Comparison of ENCODE assay signal across 9 mouse cellular contexts in genomic region chr19:7617696-7618095, GRCm38 (mm10). TPM values are rescaled to one million over a fixed set of nuclear protein-coding genes. Genes with fewer than 3 reads are reported as not detected.
DNase-seq lines count a peak whose midpoint lies in the region; ATAC-seq and TF ChIP-seq lines count a peak whose summit lies in the region.
"Had no signal": no experiment of that assay in that cellular context is flagged by ENCODE, and none has a peak within 500 bp of the region (broad histone marks: within the 10 kb centered on the region; RNA-seq: fewer than 3 reads in every experiment).

No protein-coding gene starts in this region.

- DNase-seq in adrenal gland, adult (ENCODE audit: inconsistent age in 2 of 2, low spot score in 1 of 2), result peak; percentile 41 to 80
- DNase-seq in adrenal gland, postnatal 4 days (ENCODE audit: low spot score in 2 of 2), result no peak
- peak; percentile 51 to 72 for DNase-seq in heart, postnatal 36 days
- peak; percentile 55 to 72 for DNase-seq in layer of hippocampus, adult 2 months (ENCODE audit: low spot score in 2 of 2)

- no peaks in the 10 kb centered on the region for H3K27me3 ChIP-seq in small intestine, adult 2 months (ENCODE audit: control insufficient read depth, insufficient read depth, low read length)
- H3K27me3 ChIP-seq: lung, embryonic 15.5 days had no signal

- intact Hi-C loops in heart, postnatal 36 days (cut with DNase I), result loop anchor here (1.0 to 10.0 kb wide), 3 partner anchors 88 to 383 kb away; no protein-coding TSS in a partner anchor

- no peaks in the 10 kb centered on the region for H3K36me3 ChIP-seq in small intestine, adult 2 months (ENCODE audit: control insufficient read depth, insufficient read depth, low read length)
- H3K36me3 ChIP-seq: lung, embryonic 15.5 days had no signal

- no peak overlapping the region for H3K4me3 ChIP-seq in bone marrow macrophage, adult 2 months (ENCODE audit: insufficient read depth, low read length)
- H3K4me3 ChIP-seq in layer of hippocampus, adult 2 months, result no peak overlapping the region
- H3K4me3 ChIP-seq in small intestine, adult 2 months (ENCODE audit: low read depth, low read length), result no peak overlapping the region
- H3K4me3 ChIP-seq: lung, embryonic 15.5 days had no signal

- peak; percentile 72 for ATAC-seq in erythroblast, adult 5-6 weeks (replicated peaks; ENCODE audit: low FRiP score, poor library complexity, severe bottlenecking)
- 0 out of 2 replicates have a peak, but pooled peaks have one; percentile 37 for ATAC-seq in megakaryocyte-erythroid progenitor cell, adult 5-6 weeks (replicated peaks; ENCODE audit: low FRiP score, low TSS enrichment, poor library complexity, severe bottlenecking)

- peak; percentile 80 for TF ChIP-seq CTCF in bone marrow macrophage, adult 2 months (IDR thresholded peaks at IDR 0.05; ENCODE audit: low read depth, low read length)
- TF ChIP-seq CTCF in layer of hippocampus, adult 2 months (conservative IDR thresholded peaks at IDR 0.05), result peak; percentile 82
- TF ChIP-seq CTCF in small intestine, adult 2 months (IDR thresholded peaks at IDR 0.05; ENCODE audit: extremely low read depth, insufficient read length, insufficient replicate concordance, low read depth, low read length), result peak; percentile 66; the same call in 1 of the 2 replicates

- no peak for TF ChIP-seq POLR2A in bone marrow macrophage, adult 2 months (IDR thresholded peaks at IDR 0.05; ENCODE audit: borderline replicate concordance, low read depth, low read length)
- no peak for TF ChIP-seq POLR2A in small intestine, adult 2 months (IDR thresholded peaks at IDR 0.05; ENCODE audit: low read depth, low read length)

- H3K4me1 ChIP-seq in bone marrow macrophage, adult 2 months (ENCODE audit: control insufficient read depth, insufficient read depth, low read length), result no peaks in the 10 kb centered on the region
- H3K4me1 ChIP-seq in small intestine, adult 2 months (ENCODE audit: control insufficient read depth, insufficient read depth, insufficient read length, low read length), result 0 out of 2 replicates have a peak, but pooled peaks cover 2% of the 10 kb centered on the region

- WGBS in small intestine, adult 2 months, result 20% methylated on average over 7 of the region's 7 CpGs

- no peak overlapping the region for H3K27ac ChIP-seq in bone marrow macrophage, adult 2 months (ENCODE audit: insufficient read depth, low read depth, low read length)
- H3K27ac ChIP-seq in layer of hippocampus, adult 2 months, result no peak overlapping the region
- no peak overlapping the region for H3K27ac ChIP-seq in small intestine, adult 2 months (ENCODE audit: insufficient read depth, low read depth, low read length)
- H3K27ac ChIP-seq: lung, embryonic 15.5 days had no signal

RNA-seq across cellular contexts. Expression of gene Hrasls5, which starts 5.4 kb away (rescaled TPM):
- total RNA-seq in adrenal gland, postnatal 4 days (2021), result not detected
- polyA plus RNA-seq in bone marrow macrophage, adult 2 months (2012; ENCODE audit: insufficient read depth, insufficient read length, missing spikeins), result not detected in 2 replicates
- total RNA-seq in erythroblast, adult 5-6 weeks (2015; ENCODE audit: low replicate concordance), result not detected in 2 replicates
- total RNA-seq in erythroblast, adult 5-6 weeks (2017; ENCODE audit: low replicate concordance), result 2.0 TPM in 1 of 2 replicates, not detected in the other
- total RNA-seq in heart, postnatal 36 days (2021), result not detected
- total RNA-seq in layer of hippocampus, adult 2 months (2021), result not detected
- total RNA-seq in megakaryocyte-erythroid progenitor cell, adult 5-6 weeks (2014; fragmentation: Nextera tagmentation), result not detected in 2 replicates
- not detected in 2 replicates for total RNA-seq in megakaryocyte-erythroid progenitor cell, adult 5-6 weeks (2017)
- not detected in 2 replicates for polyA plus RNA-seq in small intestine, adult 2 months (2012; rRNA removed)

RNA-seq across cellular contexts. Expression of gene Lgals12, which starts 10.7 kb away (rescaled TPM):
- total RNA-seq in adrenal gland, postnatal 4 days (2021), result 10 to 100 TPM; 10.4 to 12.3 TPM
- not detected in 2 replicates for polyA plus RNA-seq in bone marrow macrophage, adult 2 months (2012; ENCODE audit: insufficient read depth, insufficient read length, missing spikeins)
- total RNA-seq in erythroblast, adult 5-6 weeks (2015; ENCODE audit: low replicate concordance), result not detected in 2 replicates
- not detected in 2 replicates for total RNA-seq in erythroblast, adult 5-6 weeks (2017; ENCODE audit: low replicate concordance)
- under 1 TPM in 1 of 2 experiments, not detected in 1; 0.78 TPM for total RNA-seq in heart, postnatal 36 days (2021)
- total RNA-seq in layer of hippocampus, adult 2 months (2021), result under 1 TPM; 0.13 to 0.17 TPM
- total RNA-seq in megakaryocyte-erythroid progenitor cell, adult 5-6 weeks (2014; fragmentation: Nextera tagmentation), result not detected in 2 replicates
- total RNA-seq in megakaryocyte-erythroid progenitor cell, adult 5-6 weeks (2017), result not detected in 2 replicates
- 1.2 and 2.9 TPM in 2 replicates for polyA plus RNA-seq in small intestine, adult 2 months (2012; rRNA removed)

Comparison
In these comparisons a context has a peak if more than half of its experiments do, and no peak if none do; other contexts are left out.
1. DNase-seq: peak in adrenal gland, adult (2 of 2), heart, postnatal 36 days (2 of 2) and layer of hippocampus, adult 2 months (2 of 2); none in adrenal gland, postnatal 4 days (0 of 2).
2. RNA of gene Lgals12, which starts 10.7 kb away (total RNA-seq): 10.4 to 12.3 TPM in adrenal gland, postnatal 4 days; 0.78 TPM in heart, postnatal 36 days, 0.13 to 0.17 TPM in layer of hippocampus, adult 2 months, not detected in erythroblast, adult 5-6 weeks and not detected in megakaryocyte-erythroid progenitor cell, adult 5-6 weeks; every median in the first group is over 4 times any median in the second.
3. Peak in every context shown above with its lines, with median percentiles within 50 percentile points of each other: CTCF ChIP-seq.